Mouse (Mus musculus) midbrain, embryonic 11.5 days (tissue): ENCODE data around the gene Olfr1215. TPM values are rescaled to one million over a fixed set of nuclear protein-coding genes. Genes with fewer than 3 reads are reported as not detected.
"Not testable (repeated sequence)": the region's sequence is repeated elsewhere in the genome, so short reads cannot be mapped to it uniquely, and the experiment has no call there.

Experiments
- ATAC-seq: fragments of 200-750 bp; cut with Nextera tagmentation; 2 replicates; pipeline ENCODE4 v1.8.0; 2017; ENCODE audit warnings: moderate TSS enrichment, moderate library complexity; ENCODE audit not compliant: low FRiP score
- DNase-seq: peaks from one replicate; pipeline ENCODE4 v3.0.0; 2015; ENCODE audit warnings: low spot score; ENCODE audit errors: missing footprints
- H3K27ac ChIP-seq: fragments of 300-500 bp; sonication (generic); 2 replicates; pipeline ENCODE4 v1.5.1; 2014; ENCODE audit warnings: low read depth, low read length
- H3K27me3 ChIP-seq: fragments of 300-500 bp; sonication (generic); 2 replicates; pipeline ENCODE4 v1.6.1; 2014; ENCODE audit warnings: mild to moderate bottlenecking, low read length, moderate library complexity, mixed read lengths; ENCODE audit not compliant: control insufficient read depth, insufficient read depth
- H3K36me3 ChIP-seq: fragments of 300-500 bp; sonication (generic); 2 replicates; pipeline ENCODE4 v1.6.1; 2014; ENCODE audit warnings: mild to moderate bottlenecking, low read length, moderate library complexity, mixed read lengths; ENCODE audit not compliant: control insufficient read depth, insufficient read depth
- H3K4me1 ChIP-seq: fragments of 300-500 bp; sonication (generic); 2 replicates; pipeline ENCODE4 v1.6.1; 2014; ENCODE audit warnings: low read length; ENCODE audit not compliant: control insufficient read depth, insufficient read depth
- H3K4me2 ChIP-seq: fragments of 300-500 bp; sonication (generic); 2 replicates; pipeline ENCODE4 v1.6.1; 2014; ENCODE audit warnings: mild to moderate bottlenecking, moderate library complexity
- H3K4me3 ChIP-seq: fragments of 300-500 bp; sonication (generic); 2 replicates; pipeline ENCODE4 v1.5.1; 2014; ENCODE audit warnings: low read depth, low read length
- H3K9ac ChIP-seq: fragments of 300-500 bp; sonication (generic); 2 replicates; pipeline ENCODE4 v1.6.1; 2014; ENCODE audit warnings: low read length
- H3K9me3 ChIP-seq: fragments of 300-500 bp; sonication (generic); 2 replicates; pipeline ENCODE4 v1.6.1; 2016; ENCODE audit warnings: low read length; ENCODE audit not compliant: control insufficient read depth
- WGBS: fragments of 180-500 bp; shearing (Covaris S2); extraction: QIAGEN DNeasy Blood & Tissue Kit; methylation state at CpG from one replicate; pipeline ENCODE4 v1.1.7; 2014; 5-methylcytosine and 5-hydroxymethylcytosine counted together
- polyA plus RNA-seq: library from polyadenylated mRNA; unstranded; fragments of >200 nt; fragmentation: Nextera tagmentation; extraction: Ambion mirVana; gene quantifications from 2 replicates; pipeline ENCODE4 v1.2.1, GENCODE M21; 2014

The Olfr1215 gene
- polyA plus RNA-seq: not detected in 2 replicates

DNA sequence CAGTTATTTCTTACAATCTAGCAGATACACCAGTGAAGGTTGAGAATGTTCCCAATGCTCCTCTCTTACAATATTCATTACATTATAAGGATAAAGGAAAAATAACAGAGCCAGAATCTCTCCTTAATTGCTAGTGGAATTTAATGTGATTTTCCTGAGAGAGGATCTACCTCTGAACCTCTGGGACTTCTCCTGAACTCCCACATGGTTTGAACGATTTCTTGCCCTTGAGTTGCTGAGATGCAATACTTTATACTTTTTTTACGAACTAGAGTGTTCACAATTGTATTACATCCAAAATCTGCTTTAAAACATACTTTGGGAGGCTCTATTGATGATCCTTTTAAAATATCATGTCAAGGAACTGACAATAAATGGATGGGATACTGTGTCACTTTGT is at the start of gene Olfr1215:
TSS of gene Olfr1215 (minus strand) at position 101 of the 400 bp plus-strand sequence.
- Histone ChIP-seq H3K4me1 (no peaks in the 10 kb centered on the region), H3K36me3 (no peaks in the 10 kb centered on the region), H3K27me3 (no peaks in the 10 kb centered on the region), H3K9ac (no peak within 1 kb of the TSS), H3K4me2 (no peak within 1 kb of the TSS), H3K9me3 (no peaks in the 10 kb centered on the region), H3K27ac (no peak within 1 kb of the TSS), H3K4me3 (no peak within 1 kb of the TSS)
- WGBS: 73% methylated on average over 2 of the region's 2 CpGs
- ATAC-seq (no peak), DNase-seq (no peak)

DNA sequence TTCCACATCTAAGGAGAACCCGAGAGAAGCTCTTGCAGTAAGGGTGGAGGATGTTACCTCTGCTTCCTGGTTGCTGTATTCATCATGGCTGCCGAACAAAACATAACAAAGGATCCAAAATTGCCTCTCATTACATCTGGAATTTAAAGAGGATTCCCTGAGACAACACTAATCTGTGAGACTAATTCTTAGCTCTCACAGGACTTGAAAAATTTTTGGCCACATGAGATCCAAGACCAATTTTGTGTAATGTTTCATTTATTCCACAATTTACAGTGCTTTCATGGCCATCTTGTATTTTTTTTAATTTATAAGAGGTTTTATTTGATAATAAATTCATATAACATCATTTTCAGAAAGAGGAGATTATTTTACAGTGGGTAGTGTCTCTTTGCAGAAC is 25.2 kb upstream of the Olfr1215 start, which contains the start of gene Olfr1217:
TSS of gene Olfr1217 (minus strand) at position 101 of the 400 bp plus-strand sequence.
- Histone ChIP-seq H3K4me1 (no peaks in the 10 kb centered on the region), H3K36me3 (no peaks in the 10 kb centered on the region), H3K27me3 (no peaks in the 10 kb centered on the region), H3K4me2 (no peak within 1 kb of the TSS), H3K4me3 (no peak within 1 kb of the TSS), H3K27ac (no peak within 1 kb of the TSS), H3K9me3 (no peaks in the 10 kb centered on the region), H3K9ac (no peak within 1 kb of the TSS)
- ATAC-seq: no peak
- 76% methylated on average over 2 of the region's 2 CpGs for WGBS
- no peak for DNase-seq

DNA sequence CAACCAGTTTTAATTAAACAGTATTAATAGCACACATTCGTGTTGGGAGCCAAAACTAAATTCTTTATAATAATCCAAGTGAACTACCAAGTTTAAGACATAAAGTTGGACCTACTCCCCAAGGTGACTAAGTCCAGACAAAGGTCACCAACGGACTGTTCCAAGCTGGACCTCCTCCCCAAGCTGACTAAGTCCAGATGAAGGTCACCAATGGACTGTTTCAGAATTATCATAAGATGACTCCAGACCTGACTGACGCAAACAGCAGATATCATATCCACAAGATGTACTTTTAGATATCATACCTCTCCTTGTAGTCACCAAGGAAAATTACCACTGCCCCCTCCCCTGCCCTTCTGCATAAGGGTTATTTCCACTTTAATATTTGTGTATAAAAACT is 14.7 kb upstream of the Olfr1215 start:
- H3K4me2 ChIP-seq, H3K27ac ChIP-seq, H3K27me3 ChIP-seq, ATAC-seq, DNase-seq, H3K9me3 ChIP-seq, H3K36me3 ChIP-seq, H3K4me1 ChIP-seq, H3K4me3 ChIP-seq, H3K9ac ChIP-seq: not testable (repeated sequence)
- WGBS: 68% methylated on average over 3 of the region's 3 CpGs

DNA sequence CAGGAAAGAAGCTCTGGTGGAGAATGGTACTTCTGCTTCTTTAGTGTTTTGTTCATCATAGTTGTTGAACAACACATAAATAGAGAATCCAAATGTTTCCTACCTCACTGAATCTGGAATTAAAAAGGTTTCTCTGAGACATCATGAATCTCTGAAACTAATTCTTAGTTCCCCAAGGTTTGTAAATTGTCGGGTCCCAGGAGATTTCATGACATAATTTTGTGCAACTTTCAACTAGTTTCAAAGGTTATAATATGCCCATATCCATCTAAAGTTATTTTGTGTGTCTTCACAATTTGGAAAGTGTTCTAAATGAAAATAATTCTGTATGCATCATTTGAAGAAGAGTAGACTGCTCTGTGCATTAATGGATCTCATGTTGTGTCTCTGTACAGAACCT is 11.5 kb upstream of the Olfr1215 start, which contains the start of gene Olfr1216:
TSS of gene Olfr1216 (minus strand) at position 101 of the 400 bp plus-strand sequence.
- WGBS: 87% methylated on average over 1 of the region's 1 CpGs
- Histone ChIP-seq H3K27me3 (no peaks in the 10 kb centered on the region), H3K27ac (no peak within 1 kb of the TSS), H3K4me3 (no peak within 1 kb of the TSS), H3K4me2 (no peak within 1 kb of the TSS), H3K36me3 (no peaks in the 10 kb centered on the region), H3K9ac (no peak within 1 kb of the TSS), H3K9me3 (no peaks in the 10 kb centered on the region), H3K4me1 (no peaks in the 10 kb centered on the region)
- DNase-seq: no peak
- no peak for ATAC-seq

DNA sequence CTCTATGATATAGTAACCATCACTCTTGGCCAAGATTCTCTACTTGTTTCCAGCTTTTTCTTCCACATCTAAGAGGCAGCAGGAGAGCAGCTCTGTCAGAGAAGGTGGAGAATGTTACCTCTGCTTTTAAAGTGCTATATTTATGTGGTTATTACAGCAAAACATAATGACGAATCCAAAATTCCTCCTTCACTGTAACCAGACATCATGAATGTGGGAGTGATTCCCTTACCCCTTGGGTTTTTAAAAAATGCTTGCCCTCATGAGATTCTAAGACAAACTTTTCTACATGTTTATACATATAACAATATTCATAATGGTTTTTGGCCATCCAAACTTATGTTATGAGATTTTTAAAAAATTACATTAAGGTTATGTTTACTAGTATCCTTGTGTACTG is 14.2 kb downstream of the Olfr1215 start, which contains the start of gene Olfr1214:
TSS of gene Olfr1214 (minus strand) at position 101 of the 400 bp plus-strand sequence.
- Histone ChIP-seq H3K4me1 (no peaks in the 10 kb centered on the region), H3K36me3 (no peaks in the 10 kb centered on the region), H3K4me3 (no peak within 1 kb of the TSS), H3K9me3 (no peaks in the 10 kb centered on the region), H3K27me3 (no peaks in the 10 kb centered on the region), H3K4me2 (no peak within 1 kb of the TSS), H3K27ac (no peak within 1 kb of the TSS), H3K9ac (no peak within 1 kb of the TSS)
- ATAC-seq (no peak), DNase-seq (no peak)
- WGBS: 90% methylated on average over 1 of the region's 1 CpGs

DNA sequence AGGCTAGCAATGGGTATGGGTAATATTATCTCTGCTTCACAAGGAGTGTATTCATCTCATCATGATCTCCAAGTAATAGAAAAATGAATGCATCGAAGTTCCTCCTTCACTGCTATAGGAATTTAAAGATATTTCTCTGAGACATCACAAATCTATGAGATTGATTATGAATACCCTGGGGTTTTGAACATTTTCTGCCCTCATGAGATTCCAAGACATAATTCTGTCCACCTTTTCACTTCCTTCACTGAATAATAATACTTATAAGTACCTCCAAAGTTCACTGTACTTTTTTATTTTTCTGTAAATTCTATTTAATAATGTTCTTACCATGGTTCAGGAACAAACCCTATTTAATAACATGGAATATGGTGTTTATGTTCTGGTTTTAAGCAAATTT is 26.6 kb downstream of the Olfr1215 start, which contains the start of gene Gm13762:
TSS of gene Gm13762 (minus strand) at position 101 of the 400 bp plus-strand sequence.
- H3K4me1 ChIP-seq: no peaks in the 10 kb centered on the region
- DNase-seq (no peak), ATAC-seq (no peak)
- H3K27me3 ChIP-seq: no peaks in the 10 kb centered on the region
- H3K4me2 ChIP-seq: no peak within 1 kb of the TSS
- H3K36me3 ChIP-seq: no peaks in the 10 kb centered on the region
- no peak within 1 kb of the TSS for H3K27ac ChIP-seq
- no peak within 1 kb of the TSS for H3K9ac ChIP-seq
- WGBS: 81% methylated on average over 1 of the region's 1 CpGs
- H3K4me3 ChIP-seq: no peak within 1 kb of the TSS
- no peaks in the 10 kb centered on the region for H3K9me3 ChIP-seq

DNA sequence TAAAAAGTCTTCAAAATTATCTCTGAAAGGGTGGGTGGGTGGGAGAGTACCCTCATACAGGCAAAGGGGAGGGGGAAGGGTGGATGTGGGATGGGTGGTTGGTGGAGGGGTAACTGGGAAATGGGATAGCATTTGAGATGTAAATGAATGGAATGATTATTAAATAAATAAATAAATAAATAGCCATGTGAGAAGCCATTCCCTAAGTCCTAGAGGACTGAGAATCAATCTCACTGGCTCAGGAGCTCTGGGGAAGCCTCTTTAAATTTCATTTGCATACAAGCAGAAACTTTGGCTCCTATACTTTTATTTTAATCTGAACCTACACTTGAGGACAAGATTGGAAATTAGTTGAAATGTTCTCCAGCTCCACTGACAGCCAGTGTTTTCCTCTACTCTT is 53.1 kb downstream of the Olfr1215 start, which contains the start of gene Olfr1212:
TSS of gene Olfr1212 (plus strand) at position 301 of the 400 bp plus-strand sequence.
- no peaks in the 10 kb centered on the region for H3K4me1 ChIP-seq
- DNase-seq (no peak), ATAC-seq (no peak)
- H3K27me3 ChIP-seq: no peaks in the 10 kb centered on the region
- no peak within 1 kb of the TSS for H3K4me2 ChIP-seq
- no peak within 1 kb of the TSS for H3K9ac ChIP-seq
- H3K9me3 ChIP-seq: no peaks in the 10 kb centered on the region
- H3K36me3 ChIP-seq: no peaks in the 10 kb centered on the region
- H3K4me3 ChIP-seq: no peak within 1 kb of the TSS
- no peak within 1 kb of the TSS for H3K27ac ChIP-seq

Other genes with a start within 250 kb of the Olfr1215 start
- not detected in 2 replicates for gene Olfr1199, start 246.5 kb downstream of the Olfr1215 start, polyA plus RNA-seq
- gene Olfr1200, start 236.5 kb downstream of the Olfr1215 start, polyA plus RNA-seq: not detected in 2 replicates
- gene Olfr1201, start 213.9 kb downstream of the Olfr1215 start, polyA plus RNA-seq: not detected in 2 replicates
- not detected in 2 replicates for gene Olfr1202, start 192.5 kb downstream of the Olfr1215 start, polyA plus RNA-seq
- gene Olfr1205, start 177.2 kb downstream of the Olfr1215 start, polyA plus RNA-seq: not detected in 2 replicates
- gene Olfr1204, start 157.7 kb downstream of the Olfr1215 start, polyA plus RNA-seq: not detected in 2 replicates
- not detected in 2 replicates for gene Olfr1206, start 143.7 kb downstream of the Olfr1215 start, polyA plus RNA-seq
- not detected in 2 replicates for gene Olfr1208, start 104.7 kb downstream of the Olfr1215 start, polyA plus RNA-seq
- not detected in 2 replicates for gene Olfr1209, start 91.8 kb downstream of the Olfr1215 start, polyA plus RNA-seq
- not detected in 2 replicates for gene Olfr1211, start 68.9 kb downstream of the Olfr1215 start, polyA plus RNA-seq
- gene Olfr1212, start 53.0 kb downstream of the Olfr1215 start, polyA plus RNA-seq: not detected in 2 replicates
- not detected in 2 replicates for gene Gm13762, start 26.7 kb downstream of the Olfr1215 start, polyA plus RNA-seq
- gene Olfr1214, start 14.3 kb downstream of the Olfr1215 start, polyA plus RNA-seq: not detected in 2 replicates
- gene Olfr1216, start 11.4 kb upstream of the Olfr1215 start, polyA plus RNA-seq: not detected in 2 replicates
- not detected in 2 replicates for gene Olfr1217, start 25.1 kb upstream of the Olfr1215 start, polyA plus RNA-seq
- not detected in 2 replicates for gene Olfr1218, start 54.2 kb upstream of the Olfr1215 start, polyA plus RNA-seq
- not detected in 2 replicates for gene Olfr1219, start 76.5 kb upstream of the Olfr1215 start, polyA plus RNA-seq
- not detected in 2 replicates for gene Olfr1220, start 99.9 kb upstream of the Olfr1215 start, polyA plus RNA-seq
- not detected in 2 replicates for gene Olfr1221, start 110.3 kb upstream of the Olfr1215 start, polyA plus RNA-seq
- not detected in 2 replicates for gene Olfr1222, start 126.1 kb upstream of the Olfr1215 start, polyA plus RNA-seq
- not detected in 2 replicates for gene Olfr1223, start 144.6 kb upstream of the Olfr1215 start, polyA plus RNA-seq
- not detected in 2 replicates for gene Olfr1224-ps1, start 157.1 kb upstream of the Olfr1215 start, polyA plus RNA-seq
- not detected in 2 replicates for gene Olfr1225, start 167.7 kb upstream of the Olfr1215 start, polyA plus RNA-seq
- not detected in 2 replicates for gene Olfr1226, start 193.1 kb upstream of the Olfr1215 start, polyA plus RNA-seq
- not detected in 2 replicates for gene Olfr1228, start 247.1 kb upstream of the Olfr1215 start, polyA plus RNA-seq